Mouse (Mus musculus): Measurements from ENCODE around the gene Cdh16. TPM values are rescaled to one million over a fixed set of nuclear protein-coding genes. Genes with fewer than 3 reads are reported as not detected.
A peak's percentile ranks its signal among the peaks of the same experiment; 100 is the strongest.

Gene Cdh16
- polyA plus RNA-seq, 1 experiment, result not detected

DNA sequence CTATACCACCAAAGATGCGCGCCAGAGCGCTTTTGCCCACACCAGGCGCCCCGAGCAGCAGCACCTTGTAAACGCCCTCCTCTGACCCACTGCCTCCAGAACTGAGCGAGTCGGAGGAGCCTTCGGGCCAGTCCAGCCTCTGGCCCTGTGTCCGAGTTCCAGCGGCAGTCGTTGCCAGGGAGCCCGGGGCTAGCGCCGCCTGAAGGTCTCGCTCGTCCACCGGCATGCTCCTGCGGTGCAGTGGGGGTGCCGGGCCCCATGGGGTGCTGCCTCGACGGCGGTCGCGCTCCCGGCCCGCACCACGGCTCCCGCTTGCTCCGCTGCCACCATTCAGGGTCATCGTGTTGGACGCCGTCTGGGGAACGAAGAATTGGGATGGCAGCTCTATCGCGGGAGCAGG is 6.4 kb upstream of the Cdh16 start:
- Histone ChIP-seq H3K4me1 (ENCODE audit: control insufficient read depth, insufficient read depth, insufficient read length, low read length) (peaks cover 14% of the 10 kb centered on the region; the same call in 1 of the 2 replicates), H3K27ac (replicated peaks; ENCODE audit: low read depth, low read length) (no peak overlapping the region), H3K4me3 (ENCODE audit: insufficient read depth, low read depth, low read length) (peak overlapping the region; percentile 50)

DNA sequence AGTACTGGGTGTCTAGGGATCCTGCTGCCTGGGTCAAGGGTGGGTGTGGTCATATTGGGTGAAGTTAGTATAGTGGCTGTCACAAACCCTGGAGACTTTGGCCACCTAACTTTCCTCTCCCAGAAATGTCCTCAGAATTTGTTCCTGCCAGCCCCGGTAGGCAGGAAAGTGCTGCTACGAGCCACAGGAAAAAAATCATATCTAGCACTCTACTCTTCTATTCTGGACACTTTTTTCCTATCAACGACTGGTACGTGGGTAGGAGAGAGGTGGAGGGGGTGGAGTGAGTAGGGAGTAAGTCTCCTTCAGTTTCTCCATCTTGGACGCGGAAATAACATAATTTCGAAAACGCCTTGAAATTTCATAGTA is 5.9 kb upstream of the Cdh16 start:
- Histone ChIP-seq H3K4me3 (ENCODE audit: insufficient read depth, low read depth, low read length) (peak overlapping the region; percentile 50), H3K27ac (replicated peaks; ENCODE audit: low read depth, low read length) (0 out of 2 replicates have a peak overlapping the region, but pooled peaks have one; percentile 1), H3K4me1 (ENCODE audit: control insufficient read depth, insufficient read depth, insufficient read length, low read length) (peaks cover 14% of the 10 kb centered on the region; the same call in 1 of the 2 replicates)

DNA sequence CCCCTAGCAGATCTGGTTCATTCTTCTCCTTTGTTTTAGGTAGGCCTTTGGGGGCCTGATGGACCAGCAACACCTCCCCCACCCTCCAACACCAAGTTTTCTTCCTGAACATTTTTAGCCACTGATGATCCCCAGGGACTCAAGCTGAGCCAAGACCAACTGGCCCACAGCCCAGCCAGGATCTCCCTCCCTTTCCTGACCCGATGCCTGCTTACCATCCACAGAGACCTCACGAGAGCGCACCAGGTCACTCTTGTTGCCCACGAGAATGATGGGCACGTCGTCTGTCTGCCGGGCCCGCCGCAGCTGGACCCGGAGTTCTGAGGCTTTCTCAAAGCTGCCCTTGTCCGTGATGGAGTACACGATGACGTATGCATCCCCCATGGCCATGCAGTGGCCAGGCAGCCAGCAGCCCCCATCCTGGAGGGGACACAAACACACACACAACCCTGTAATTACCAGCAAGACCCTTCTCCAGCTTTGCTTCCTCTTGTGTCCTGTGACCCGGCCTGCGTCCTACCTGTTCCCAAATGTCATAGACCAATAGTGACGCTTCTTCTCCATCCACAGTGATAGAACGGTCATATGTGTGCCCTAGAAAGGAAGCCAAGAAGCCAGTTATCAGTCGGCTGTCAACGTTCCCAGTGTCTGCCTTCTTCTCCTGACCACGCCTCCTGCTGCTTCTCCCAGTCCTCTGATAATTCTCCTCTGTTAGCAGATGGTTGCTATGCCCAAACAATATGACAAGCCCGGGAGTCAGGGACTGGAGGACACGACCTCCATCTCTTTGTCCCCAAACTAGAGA is 5.3 kb upstream of the Cdh16 start:
- H3K4me1 ChIP-seq (ENCODE audit: control insufficient read depth, insufficient read depth, insufficient read length, low read length), result peaks cover 14% of the 10 kb centered on the region; the same call in 1 of the 2 replicates
- H3K4me3 ChIP-seq (ENCODE audit: insufficient read depth, low read depth, low read length), result peak overlapping the region; percentile 50; the same call in 1 of the 2 replicates
- 0 out of 2 replicates have a peak overlapping the region, but pooled peaks have one; percentile 1 for H3K27ac ChIP-seq (replicated peaks; ENCODE audit: low read depth, low read length)

DNA sequence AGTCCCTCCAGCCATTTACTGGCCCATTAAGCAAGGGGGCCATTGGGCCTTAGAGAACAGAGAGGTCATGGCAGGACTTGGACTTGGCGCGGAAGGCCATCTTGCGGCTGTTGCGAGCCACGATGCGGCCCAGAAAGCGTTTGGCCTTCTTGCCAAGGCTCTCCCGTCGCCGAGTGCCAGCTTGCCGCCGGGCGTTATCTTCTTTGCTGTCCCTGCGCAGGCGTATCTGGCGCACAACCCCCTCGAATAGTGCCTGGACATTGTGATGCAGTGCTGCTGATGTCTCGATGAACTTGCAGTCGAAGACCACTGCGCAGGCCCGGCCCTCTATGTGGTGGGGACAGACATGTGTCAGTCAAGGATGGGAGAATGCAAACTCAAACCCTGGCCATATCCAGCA is 4.2 kb upstream of the Cdh16 start:
- peaks cover 14% of the 10 kb centered on the region; the same call in 1 of the 2 replicates for H3K4me1 ChIP-seq (ENCODE audit: control insufficient read depth, insufficient read depth, insufficient read length, low read length)
- H3K27ac ChIP-seq (replicated peaks; ENCODE audit: low read depth, low read length), result no peak overlapping the region
- no peak overlapping the region for H3K4me3 ChIP-seq (ENCODE audit: insufficient read depth, low read depth, low read length)

DNA sequence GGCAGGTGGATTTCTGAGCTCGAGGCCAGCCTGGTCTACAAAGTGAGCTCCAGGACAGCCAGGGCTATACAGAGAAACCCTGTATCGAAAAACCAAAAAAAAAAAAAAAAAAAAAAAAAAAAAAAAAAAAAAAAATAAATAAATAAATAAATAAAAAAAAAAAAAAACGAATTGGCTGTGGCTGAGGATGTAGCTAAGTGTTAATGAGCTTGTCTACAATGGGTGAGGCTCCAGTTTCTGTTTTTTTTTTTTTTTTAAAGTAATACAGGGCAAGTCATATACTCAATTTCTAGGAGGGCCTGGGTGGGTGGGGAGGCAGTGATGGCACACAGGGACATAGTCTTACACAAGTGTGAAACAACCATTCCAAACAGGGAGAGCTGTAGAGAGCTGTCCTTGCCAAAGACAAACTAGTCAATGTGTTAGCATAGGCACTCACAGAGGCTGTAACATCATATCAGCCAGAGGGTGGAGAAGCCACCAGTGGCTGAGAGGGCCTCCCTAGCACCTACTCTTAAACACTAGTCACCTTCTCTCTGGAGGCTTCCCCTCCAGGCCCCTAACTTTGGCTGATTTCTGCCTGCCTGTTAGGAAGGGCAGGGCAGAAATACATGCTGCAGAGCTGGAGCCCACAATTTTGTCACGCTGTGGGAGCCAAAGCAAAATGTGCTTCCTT is 3.0 kb upstream of the Cdh16 start:
- Histone ChIP-seq H3K4me3 (ENCODE audit: insufficient read depth, low read depth, low read length) (no peak overlapping the region), H3K4me1 (ENCODE audit: control insufficient read depth, insufficient read depth, insufficient read length, low read length) (peaks cover 14% of the 10 kb centered on the region; the same call in 1 of the 2 replicates), H3K27ac (replicated peaks; ENCODE audit: low read depth, low read length) (no peak overlapping the region)

DNA sequence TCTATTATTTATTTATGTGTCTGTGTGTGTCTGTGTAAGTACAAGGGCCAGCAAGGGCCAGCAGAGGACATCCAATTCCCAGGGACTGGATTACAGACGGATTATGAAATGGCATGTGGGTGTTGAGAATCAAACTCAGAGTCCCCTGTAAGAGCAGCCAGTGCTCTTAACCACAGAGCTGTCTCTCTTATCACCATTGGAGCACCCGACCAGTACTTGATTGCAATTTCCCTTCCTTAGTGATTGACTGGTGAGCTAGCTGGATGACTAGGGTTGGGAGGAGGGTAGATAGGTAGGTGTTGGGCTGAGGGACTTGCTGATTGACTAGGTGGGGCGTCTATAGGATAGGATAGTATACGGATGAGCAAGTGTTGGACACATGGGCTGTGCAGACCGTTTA is 3.4 kb downstream of the Cdh16 start:
- no peak overlapping the region for H3K4me3 ChIP-seq (ENCODE audit: insufficient read depth, low read depth, low read length)
- H3K27ac ChIP-seq (replicated peaks; ENCODE audit: low read depth, low read length), result no peak overlapping the region
- no peaks in the 10 kb centered on the region for H3K4me1 ChIP-seq (ENCODE audit: control insufficient read depth, insufficient read depth, insufficient read length, low read length)

DNA sequence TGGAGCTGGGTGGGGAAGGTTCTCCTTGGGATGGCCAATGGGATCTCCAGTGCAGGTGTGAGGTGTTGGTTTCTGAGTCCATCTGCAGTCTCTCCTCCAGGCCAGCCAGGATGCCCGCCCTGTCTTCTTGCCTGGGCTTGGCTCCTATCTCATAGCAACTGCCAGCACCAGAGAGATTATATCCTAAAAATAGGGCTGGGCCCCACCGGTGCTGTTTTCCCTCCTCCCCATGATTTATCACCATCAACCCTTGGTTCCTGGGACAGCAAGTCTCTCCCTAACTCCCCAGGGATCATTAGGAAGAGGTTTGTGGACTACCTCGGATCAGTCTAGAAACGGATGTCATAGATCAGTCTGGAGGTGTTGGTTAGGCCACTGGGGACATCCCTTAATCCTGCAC is 11.1 kb downstream of the Cdh16 start:
- no peak overlapping the region for H3K4me3 ChIP-seq (ENCODE audit: insufficient read depth, low read depth, low read length)
- H3K4me1 ChIP-seq (ENCODE audit: control insufficient read depth, insufficient read depth, insufficient read length, low read length), result no peaks in the 10 kb centered on the region
- no peak overlapping the region for H3K27ac ChIP-seq (replicated peaks; ENCODE audit: low read depth, low read length)

DNA sequence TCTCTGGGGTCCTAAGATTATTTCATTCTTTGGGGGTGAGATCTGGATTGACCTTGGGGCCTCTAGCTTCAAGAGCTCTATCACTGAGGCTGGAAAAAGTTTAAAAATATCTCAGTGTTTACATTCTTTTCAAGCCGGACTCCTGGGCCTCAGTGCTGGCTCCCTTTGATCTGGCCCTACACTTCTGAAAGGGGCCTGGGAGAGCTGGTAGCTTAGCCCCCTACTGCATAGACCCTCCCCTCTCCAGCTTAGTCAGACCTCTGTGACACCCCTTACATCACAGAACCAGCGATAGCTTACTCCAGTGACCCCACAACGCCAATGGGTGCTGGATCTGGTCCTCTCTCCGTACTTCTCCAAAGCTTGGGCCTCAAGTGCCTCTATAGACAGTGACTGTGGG is 12.6 kb downstream of the Cdh16 start:
- Histone ChIP-seq H3K27ac (replicated peaks; ENCODE audit: low read depth, low read length) (no peak overlapping the region), H3K4me1 (ENCODE audit: control insufficient read depth, insufficient read depth, insufficient read length, low read length) (no peaks in the 10 kb centered on the region)

DNA sequence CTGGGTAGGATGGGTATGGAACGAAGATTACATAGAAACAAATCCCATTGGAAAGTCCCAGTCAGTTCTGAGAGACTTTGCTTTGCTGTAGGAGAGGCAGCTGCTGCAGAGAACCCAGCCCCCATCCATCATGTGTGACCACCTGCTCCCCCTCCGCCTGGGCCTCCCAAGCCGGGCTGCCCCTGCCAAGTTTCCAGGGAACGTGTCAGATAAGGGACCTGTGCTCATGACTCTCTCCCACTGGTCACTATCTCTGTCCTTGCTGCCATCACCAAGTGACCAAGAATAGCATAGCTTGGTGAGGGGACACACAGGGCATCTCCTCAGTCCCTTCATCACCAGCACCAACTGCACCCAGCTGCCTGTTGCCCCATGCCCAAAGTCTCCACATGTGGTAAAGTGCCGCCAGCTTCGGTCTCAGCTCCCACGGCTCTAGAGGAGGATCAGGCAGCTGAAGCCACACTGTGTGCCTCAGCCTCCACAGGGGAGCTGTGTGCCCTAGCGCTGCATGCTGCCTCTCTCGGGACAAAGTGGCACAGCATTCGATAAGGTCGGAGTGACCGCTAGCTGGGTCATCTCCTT is 13.9 kb downstream of the Cdh16 start:
- no peaks in the 10 kb centered on the region for H3K4me1 ChIP-seq (ENCODE audit: control insufficient read depth, insufficient read depth, insufficient read length, low read length)
- H3K27ac ChIP-seq (replicated peaks; ENCODE audit: low read depth, low read length), result no peak overlapping the region
- no peak overlapping the region for H3K4me3 ChIP-seq (ENCODE audit: insufficient read depth, low read depth, low read length)

More for the DNA sequence above, 12.6 kb downstream of the Cdh16 start:
- no peak overlapping the region for H3K4me3 ChIP-seq (ENCODE audit: insufficient read depth, low read depth, low read length)

DNA sequence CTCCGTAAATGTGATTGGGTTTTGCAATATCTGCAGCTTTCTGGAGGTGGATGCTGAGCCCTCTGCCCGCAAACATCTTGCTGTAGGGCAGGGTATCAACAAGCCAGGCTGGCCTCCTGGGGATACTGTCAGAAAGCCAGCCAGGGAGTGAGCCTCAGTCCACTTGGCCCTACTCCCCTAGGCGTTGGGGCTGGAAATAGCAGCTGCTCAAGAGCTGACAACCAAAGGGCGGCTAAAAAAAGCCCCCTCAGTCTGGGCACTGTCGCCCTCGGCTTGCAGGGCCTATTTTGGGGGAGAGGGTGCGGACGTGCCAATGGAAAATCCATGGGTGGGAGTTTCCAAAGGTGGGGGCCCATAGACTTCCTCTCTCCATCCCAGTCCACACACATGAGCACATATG is 15.0 kb downstream of the Cdh16 start:
- no peak overlapping the region for H3K4me3 ChIP-seq (ENCODE audit: insufficient read depth, low read depth, low read length)
- no peaks in the 10 kb centered on the region for H3K4me1 ChIP-seq (ENCODE audit: control insufficient read depth, insufficient read depth, insufficient read length, low read length)
- no peak overlapping the region for H3K27ac ChIP-seq (replicated peaks; ENCODE audit: low read depth, low read length)

DNA sequence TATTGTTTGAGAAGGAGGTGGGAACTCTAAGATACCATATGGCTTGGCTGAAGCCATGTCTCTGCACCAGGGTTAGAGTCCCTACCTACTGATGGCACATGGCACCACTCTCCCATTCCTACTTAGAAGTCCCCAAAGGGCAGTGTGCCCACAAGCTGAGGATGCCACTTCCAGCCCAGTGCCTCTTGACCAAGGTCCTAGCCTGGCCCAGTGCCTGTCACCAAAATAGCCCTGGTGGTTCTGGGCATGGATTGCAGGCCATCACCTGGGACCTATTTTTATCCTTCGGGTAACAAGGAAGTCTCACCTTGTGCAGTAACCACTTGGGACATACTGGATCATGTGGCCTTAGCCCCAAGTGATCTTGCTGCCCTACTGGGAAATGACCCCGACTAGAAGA is 16.3 kb downstream of the Cdh16 start:
- H3K4me3 ChIP-seq (ENCODE audit: insufficient read depth, low read depth, low read length), result no peak overlapping the region
- no peak overlapping the region for H3K27ac ChIP-seq (replicated peaks; ENCODE audit: low read depth, low read length)

DNA sequence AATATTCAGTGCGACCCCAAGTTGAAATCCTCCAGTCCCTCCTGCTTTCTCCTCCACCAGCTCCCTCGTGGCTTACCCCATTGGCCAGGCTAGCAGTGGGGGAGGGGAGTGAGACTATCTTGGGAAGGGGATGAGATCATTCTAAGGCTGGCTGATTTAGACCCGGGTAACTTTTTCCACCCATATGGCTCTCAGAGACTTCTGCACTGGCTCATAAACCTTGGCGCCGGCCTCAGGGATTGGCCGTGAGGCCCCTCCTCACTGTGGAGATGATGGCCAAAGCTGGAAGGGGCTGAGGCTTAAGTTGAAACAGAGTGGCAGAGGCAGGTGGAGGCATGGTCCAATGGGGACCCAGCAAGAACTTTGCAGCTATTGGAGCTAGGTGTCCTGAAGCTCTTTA is 17.9 kb downstream of the Cdh16 start:
- Histone ChIP-seq H3K4me3 (ENCODE audit: insufficient read depth, low read depth, low read length) (no peak overlapping the region), H3K27ac (replicated peaks; ENCODE audit: low read depth, low read length) (no peak overlapping the region), H3K4me1 (ENCODE audit: control insufficient read depth, insufficient read depth, insufficient read length, low read length) (peaks cover 3% of the 10 kb centered on the region; the same call in 1 of the 2 replicates)

More for the DNA sequence above, 16.3 kb downstream of the Cdh16 start:
- no peaks in the 10 kb centered on the region for H3K4me1 ChIP-seq (ENCODE audit: control insufficient read depth, insufficient read depth, insufficient read length, low read length)

DNA sequence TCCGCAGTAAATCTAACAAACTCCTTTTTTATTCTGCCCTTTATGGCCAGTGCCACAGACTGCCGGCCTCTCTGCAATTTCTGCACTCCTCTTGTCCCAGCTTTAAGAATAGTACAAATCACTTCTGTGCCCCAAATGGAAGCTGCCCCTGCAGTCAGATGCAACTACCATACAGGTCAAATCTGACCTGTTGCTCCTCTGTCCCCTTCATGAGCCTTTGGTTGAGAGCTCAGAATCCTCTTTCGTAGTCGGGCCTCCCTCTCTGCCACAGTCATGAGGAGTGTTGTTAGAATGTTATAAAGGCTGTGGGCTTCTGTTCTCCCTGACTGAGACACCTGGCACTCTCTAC is 21.0 kb downstream of the Cdh16 start:
- no peak overlapping the region for H3K27ac ChIP-seq (replicated peaks; ENCODE audit: low read depth, low read length)
- no peak overlapping the region for H3K4me3 ChIP-seq (ENCODE audit: insufficient read depth, low read depth, low read length)
- peaks cover 3% of the 10 kb centered on the region; the same call in 1 of the 2 replicates for H3K4me1 ChIP-seq (ENCODE audit: control insufficient read depth, insufficient read depth, insufficient read length, low read length)

DNA sequence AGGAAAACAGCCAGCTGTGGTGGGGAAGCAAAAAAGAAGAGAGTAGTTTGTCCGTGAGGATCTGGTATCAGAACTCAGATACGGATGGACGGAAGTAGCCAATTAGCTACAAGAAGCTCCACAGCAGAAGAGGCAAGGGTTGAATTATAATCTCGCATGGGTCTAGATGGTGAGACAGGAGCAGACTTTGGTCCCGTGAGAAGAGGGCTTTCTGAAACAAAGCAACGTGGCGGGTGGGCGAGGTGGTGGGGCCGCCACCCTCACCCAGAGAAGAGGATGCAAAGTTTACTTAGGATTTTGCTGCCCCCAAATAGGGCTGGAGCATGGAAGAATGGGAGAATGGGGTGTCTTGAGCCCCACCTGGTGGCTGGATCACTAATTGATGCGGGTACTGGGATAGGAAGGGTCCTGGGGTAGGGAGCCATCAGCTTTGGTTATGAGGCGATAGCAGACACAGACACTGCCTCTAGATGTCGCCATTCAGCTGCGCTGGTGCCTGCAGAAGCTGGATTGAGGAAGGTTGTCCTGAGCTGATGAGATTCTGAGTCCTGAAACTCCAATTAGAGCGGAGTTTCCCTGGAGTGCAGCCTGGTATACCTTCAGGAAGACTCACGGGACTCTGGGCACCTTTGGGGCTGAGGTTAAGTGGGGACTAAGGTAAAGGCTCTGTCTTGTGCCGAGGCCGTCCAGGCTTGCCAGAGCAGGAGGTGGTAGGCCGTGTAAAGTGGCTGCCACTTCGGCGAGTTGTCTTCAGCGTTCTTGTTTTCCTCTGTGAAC is 21.5 kb downstream of the Cdh16 start:
- Histone ChIP-seq H3K27ac (replicated peaks; ENCODE audit: low read depth, low read length) (no peak overlapping the region), H3K4me3 (ENCODE audit: insufficient read depth, low read depth, low read length) (0 out of 2 replicates have a peak overlapping the region, but pooled peaks have one; percentile 4), H3K4me1 (ENCODE audit: control insufficient read depth, insufficient read depth, insufficient read length, low read length) (peaks cover 3% of the 10 kb centered on the region; the same call in 1 of the 2 replicates)

DNA sequence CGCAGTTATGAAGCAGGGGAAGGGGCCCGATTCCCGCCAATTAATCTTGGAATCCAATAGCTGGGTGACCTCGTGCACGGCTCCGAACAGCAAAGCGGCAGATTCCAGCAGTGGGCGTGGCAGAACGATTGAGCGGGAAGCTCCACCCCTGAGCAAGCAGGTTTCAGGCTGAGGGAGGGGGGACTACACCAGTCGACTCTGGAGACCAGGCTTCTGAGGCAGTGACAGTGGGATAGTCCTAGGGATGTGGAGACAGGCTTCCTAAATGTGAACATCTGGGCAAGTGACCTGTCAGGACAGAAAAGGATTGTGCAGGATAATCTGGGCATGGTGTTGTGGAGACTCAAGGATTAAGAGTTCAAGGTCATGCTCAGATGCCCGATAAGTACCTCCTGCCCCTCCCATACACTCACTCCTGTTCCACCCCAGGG is 22.2 kb downstream of the Cdh16 start:
- Histone ChIP-seq H3K4me1 (ENCODE audit: control insufficient read depth, insufficient read depth, insufficient read length, low read length) (peaks cover 3% of the 10 kb centered on the region; the same call in 1 of the 2 replicates), H3K27ac (replicated peaks; ENCODE audit: low read depth, low read length) (no peak overlapping the region)

More for the DNA sequence above, 22.2 kb downstream of the Cdh16 start:
- H3K4me3 ChIP-seq (ENCODE audit: insufficient read depth, low read depth, low read length), result no peak overlapping the region
